Mouse (Mus musculus) spleen, postnatal 10 days (tissue): ENCODE data around the gene Mdh2.

Experiments used
- DNase-seq, 2 experiments: peaks; one replicate each; pipeline ENCODE4 v3.0.0; 2021 to 2022; ENCODE audit warnings: low spot score in 2 of 2

The Mdh2 gene

GRCm38 (mm10) chr5:135776546-135776945 lies 1.7 kb upstream of the Mdh2 start:
- DNase-seq: no peak

DNA sequence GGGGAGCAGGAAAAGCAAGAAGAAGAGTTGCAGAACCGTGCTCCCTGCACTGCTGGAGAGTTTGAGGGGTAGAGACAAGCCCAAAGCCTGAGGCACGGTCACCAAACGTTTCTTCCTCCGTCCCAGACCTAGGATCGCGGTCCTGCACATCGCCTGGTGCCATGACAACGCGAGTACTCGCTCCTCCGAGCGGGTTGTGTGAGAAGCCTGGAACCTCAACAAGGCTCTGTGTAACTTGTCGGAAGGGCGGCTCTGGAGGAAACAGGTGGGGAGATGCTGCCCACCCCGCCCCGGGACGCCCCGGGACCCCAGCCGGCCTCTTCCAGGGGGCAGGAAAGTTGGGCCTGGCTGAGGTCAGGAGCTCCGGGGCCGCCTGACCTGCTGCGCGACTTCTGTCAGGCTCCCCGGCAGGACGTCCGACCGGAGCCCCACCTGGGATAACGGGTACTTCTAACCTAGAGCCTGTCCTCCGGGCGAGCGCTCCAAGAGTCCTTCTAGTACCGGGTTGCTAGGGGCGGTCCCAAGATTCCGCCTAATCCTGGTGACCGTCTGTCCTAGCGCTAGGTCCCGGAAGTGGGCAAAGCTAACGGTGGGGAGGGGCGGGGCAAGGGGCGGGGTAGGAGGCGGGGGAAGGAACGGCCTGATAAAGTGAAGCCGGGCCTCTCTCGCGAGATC lies 347 bp upstream of the Mdh2 start, which contains the start of gene Styxl1:
TSS of gene Styxl1 (minus strand) at position 590 of the 675 bp plus-strand sequence.
- DNase-seq: peak; percentile 67 to 77

- DNase-seq: no peak
These were observed 2.1 kb downstream of the Mdh2 start for GRCm38 (mm10) chr5:135780331-135780730.

GRCm38 (mm10) chr5:135782901-135783300 lies 4.6 kb downstream of the Mdh2 start:
- no peak for DNase-seq

DNA sequence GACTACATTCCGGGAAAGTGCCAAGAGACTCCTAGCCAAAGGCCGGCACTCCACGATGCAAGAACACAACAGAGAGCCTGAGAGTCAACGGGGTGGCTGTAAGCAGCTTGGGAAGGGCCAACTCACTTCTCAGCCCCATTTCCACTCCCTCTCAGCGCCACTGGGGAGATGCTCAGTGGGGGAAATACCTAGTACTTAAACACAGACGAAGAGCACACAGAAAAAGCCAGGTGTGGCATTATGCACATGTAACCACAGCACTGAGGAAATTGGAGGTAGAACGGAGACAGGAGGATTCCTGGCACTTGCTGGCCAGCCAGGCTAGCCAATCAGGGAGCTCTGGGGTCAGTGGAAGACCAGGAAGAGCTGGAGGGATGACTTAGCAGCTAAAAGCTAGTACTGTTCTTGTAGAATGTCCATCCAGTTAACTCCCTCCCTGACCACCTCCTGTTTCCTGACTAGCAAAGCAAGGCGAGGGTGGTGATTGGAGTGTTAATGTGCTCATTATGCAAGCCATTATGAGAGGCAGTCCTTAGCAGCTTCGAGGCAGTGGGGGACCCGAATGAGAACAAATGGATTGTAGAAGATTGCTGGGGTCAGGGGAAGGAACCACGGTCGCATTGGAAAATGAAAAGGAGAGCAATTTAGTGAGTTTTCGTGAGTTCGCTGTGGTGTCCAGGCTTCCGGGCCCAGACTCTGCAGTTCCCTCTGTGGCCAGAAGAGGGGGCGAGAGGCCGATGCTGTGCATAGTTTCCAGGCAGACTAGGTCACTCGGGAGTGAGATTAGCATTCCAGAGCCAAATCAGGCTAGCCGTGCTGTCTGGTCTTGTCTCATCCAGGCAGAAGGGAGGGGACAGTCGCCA lies 15.9 kb downstream of the Mdh2 start:
- peak; percentile 81 to 86 for DNase-seq

DNA sequence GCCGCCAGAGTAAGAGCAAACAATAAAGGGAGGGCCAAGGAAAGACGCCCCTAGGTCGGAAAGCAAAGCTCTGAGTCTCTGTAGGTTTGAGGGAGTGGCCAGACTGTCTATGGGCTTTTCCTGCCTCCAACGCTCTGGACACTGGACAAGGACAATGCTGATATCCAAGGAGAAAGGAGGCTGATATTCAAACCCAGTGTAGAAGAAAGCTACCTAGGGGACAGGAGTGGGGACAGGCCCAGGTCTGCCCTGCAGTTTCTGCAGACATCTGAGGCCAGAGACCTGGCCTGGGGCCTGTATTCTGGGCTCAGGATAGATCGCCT lies 16.5 kb downstream of the Mdh2 start:
- no peak for DNase-seq

DNA sequence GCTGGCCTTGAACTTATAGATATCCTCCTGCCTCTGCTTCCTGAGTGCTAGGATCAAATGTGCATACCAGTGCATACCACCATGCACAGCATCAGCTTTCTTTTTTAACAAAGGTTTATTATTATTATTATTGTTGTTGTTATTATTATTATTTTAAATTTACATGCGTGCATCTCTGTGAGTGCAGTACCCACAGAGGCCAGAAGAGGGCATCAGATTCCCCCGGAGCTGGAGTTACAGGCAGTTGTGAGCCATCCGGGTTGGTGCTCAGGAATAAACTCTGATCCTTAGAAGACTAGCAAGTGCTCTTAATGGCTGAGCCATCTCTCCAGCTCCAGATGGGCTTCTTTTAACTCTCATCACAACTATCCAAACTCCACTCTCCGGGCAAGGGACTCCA lies 21.5 kb downstream of the Mdh2 start:
- DNase-seq: peak in 1 of 2 experiments; percentile 43

DNA sequence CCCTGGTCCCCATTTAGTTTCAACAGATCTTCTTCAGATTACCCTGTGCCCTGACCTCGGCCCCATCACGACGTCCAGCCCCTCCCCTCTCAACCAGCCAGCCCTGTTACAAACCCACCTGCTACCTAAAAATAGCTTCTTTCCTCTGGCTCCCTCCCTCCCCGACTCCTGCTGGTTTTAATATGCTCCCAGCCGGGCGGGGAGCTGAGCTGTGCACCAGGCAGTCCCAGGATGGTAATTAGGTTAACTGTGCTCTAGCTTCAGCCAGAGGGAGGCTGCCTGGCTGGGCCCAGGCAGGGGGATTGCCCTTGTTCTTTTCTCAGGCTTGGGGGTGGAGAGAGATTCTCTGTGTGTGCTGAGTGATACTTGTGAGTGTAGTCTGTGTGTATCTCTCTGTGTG lies 22.6 kb downstream of the Mdh2 start:
- DNase-seq: no peak

DNA sequence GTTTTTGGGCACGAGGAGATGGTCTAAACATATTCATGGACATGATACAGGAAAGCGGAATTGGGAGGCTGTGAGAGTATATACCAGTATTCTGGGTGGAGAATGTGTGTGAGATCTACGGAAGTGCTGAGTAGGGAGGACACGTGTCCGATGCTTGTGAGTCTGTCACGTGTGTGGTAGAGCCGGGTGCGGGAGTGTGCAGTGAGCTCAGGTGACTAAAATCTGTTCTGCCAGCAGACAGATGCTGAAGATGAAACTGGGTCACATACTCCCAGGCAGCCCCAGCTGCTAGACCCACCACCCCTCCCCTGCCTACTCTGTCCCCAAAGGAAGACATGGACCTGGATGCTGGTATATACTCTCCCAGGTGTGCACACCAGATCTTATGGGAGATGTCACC lies 24.4 kb downstream of the Mdh2 start:
- DNase-seq: no peak

GRCm38 (mm10) chr5:135803135-135803534 lies 24.9 kb downstream of the Mdh2 start:
- DNase-seq: peak in 1 of 2 experiments; percentile 30

DNA sequence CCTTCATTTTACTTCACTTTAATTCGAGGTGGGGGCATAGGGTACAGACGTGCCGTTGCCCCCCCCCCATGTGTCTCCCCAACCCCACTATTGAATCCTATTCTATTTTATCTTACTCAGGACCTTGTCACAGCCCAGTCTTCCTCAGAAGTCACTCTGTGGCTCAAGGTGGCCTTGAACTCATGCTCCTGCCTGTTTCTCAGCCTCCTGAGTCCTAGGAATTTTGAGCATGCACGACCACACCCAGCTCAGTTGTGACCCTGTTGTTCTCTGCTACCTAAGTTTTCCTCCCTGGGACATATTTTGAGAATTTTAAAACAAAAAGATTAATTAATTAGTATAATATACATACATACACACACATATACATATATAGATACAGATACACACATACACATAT lies 25.4 kb downstream of the Mdh2 start:
- DNase-seq: no peak

DNA sequence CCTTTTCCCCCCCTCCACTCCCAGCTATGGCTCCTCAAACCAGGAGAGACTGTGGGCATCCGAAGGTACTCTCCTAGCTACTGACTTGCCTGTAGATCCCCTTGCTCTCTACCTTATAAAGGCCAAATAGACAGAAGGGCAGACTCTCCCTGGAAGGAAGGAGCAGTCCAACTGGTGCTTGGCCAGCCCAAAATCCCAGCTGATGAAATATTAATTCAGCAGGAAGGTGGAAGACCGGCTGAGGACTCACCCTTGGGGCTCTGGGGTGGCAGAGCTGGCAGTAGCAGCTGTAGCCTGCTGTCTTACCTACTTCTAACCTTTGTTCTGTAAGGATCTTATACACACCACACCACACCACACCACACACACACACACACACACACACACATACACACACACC lies 26.5 kb downstream of the Mdh2 start:
- no peak for DNase-seq

- peak; percentile 85 to 92 for DNase-seq
These were observed 28.4 kb downstream of the Mdh2 start, which contains the start of gene Srrm3 for GRCm38 (mm10) chr5:135806555-135807262. Gene Srrm3 (plus strand): TSS chr5:135806890.

DNA sequence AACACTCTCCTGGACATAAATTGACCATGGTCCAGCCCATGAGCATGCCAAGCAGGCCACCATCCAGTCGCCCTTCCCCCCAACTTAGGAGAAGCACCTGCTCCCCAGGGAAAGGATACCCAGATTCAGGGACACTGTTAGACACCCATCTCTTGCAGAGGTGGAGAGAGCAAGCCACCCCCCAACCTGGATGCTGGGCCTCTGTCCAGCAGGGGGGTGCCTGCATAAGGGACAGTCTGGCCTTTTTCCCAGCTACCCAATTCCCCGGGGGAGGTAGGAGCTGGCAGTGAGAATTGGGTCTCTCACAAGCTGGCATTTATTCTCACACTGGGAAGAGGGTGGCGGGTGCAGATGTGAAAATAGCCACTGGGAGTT lies 29.0 kb downstream of the Mdh2 start:
- no peak for DNase-seq

GRCm38 (mm10) chr5:135812991-135813390 lies 34.7 kb downstream of the Mdh2 start:
- no peak for DNase-seq

DNA sequence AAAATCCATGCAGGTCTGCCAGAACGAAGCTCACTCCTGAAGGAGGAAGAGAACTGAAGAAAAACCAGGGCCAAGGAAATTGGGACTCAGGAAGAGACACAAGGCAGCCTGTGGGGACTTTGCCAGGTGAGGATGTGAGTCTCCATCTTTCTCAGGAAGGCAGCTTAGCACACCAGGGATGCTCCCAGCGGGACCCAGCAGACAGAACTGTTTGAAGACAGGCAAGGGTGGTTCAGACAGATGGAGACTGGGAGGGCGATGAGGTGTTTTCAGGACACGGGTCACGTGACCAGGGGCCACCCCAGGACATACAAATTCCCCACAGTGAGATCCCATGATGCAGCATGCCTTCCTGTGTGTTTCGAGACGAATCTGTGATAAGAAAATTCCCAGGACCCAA lies 40.2 kb downstream of the Mdh2 start:
- no peak for DNase-seq

GRCm38 (mm10) chr5:135822316-135822944 lies 44.1 kb downstream of the Mdh2 start:
- DNase-seq: no peak

DNA sequence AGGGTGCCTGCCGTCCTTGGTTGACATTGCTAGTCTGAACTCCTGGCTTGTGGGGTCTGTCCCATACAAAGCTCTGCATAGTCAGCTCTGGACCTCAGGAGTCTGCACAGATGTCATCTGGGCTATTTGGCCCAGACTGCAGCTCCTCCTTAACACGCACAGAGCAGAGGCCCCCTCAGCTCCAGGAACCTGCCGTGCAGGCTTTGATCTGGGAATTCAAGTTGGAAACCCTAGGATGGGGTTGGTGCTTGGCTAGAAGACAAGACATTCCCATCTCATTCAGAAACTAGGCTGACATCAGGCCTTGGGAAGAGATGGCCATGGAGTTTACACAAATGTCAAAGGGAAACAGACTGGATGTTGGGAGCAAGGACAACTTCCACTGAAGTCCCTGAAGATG lies 46.2 kb downstream of the Mdh2 start:
- DNase-seq: no peak

DNA sequence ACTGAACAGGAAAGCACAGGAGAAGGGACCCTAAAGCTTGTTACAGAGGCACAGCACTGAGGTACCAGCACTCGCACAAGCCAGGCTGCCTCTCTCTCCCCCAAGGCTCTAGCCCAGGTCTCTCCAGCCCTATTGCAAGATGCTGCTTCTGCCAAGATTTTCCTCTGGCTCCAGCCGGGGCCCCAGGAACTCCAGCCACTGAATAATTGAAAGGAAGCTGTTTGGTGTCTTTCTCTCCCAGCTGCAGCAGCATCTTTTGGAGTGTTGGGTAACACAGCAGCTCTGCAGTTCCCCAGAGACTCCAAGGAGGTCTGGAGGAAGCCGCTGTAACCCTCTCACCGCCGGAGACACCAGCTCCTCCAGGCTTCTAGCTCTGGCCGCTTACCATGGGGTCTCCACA lies 47.9 kb downstream of the Mdh2 start:
- DNase-seq: no peak

- DNase-seq: no peak
These were observed 51.1 kb downstream of the Mdh2 start for GRCm38 (mm10) chr5:135829381-135829780.

- DNase-seq: no peak
These were observed 54.4 kb downstream of the Mdh2 start for GRCm38 (mm10) chr5:135832729-135833128.
